Mouse (Mus musculus): ENCODE measurements at regions not wholly inside any gene's neighbourhood (a gene's known extent, or its start where the extent isn't known, plus 50 kb on each side); places are given as distances from the start of the nearest gene placed in this dataset.

- no peak overlapping the region for H3K27ac ChIP-seq (ENCODE audit: insufficient read depth, low read length)
- no peak overlapping the region for H3K4me3 ChIP-seq (ENCODE audit: insufficient read depth, low read length)
- no peak for TF ChIP-seq POLR2A (IDR thresholded peaks at IDR 0.05; ENCODE audit: extremely low read depth, insufficient read depth, low read length)
- TF ChIP-seq CTCF (IDR thresholded peaks at IDR 0.05; ENCODE audit: extremely low read depth, insufficient read depth, low read length): no peak
- H3K4me1 ChIP-seq (ENCODE audit: control insufficient read depth, insufficient read depth, low read length): no peaks in the 10 kb centered on the region
Observed at GRCm38 (mm10) chr8:18246299-18246698, 731.8 kb downstream of the Defb40 start.

- no peak overlapping the region for H3K27ac ChIP-seq (ENCODE audit: insufficient read depth, low read length)
- no peak overlapping the region for H3K4me3 ChIP-seq (ENCODE audit: insufficient read depth, low read length)
- TF ChIP-seq CTCF (IDR thresholded peaks at IDR 0.05; ENCODE audit: extremely low read depth, insufficient read depth, low read length): no peak
- no peak for TF ChIP-seq POLR2A (IDR thresholded peaks at IDR 0.05; ENCODE audit: extremely low read depth, insufficient read depth, low read length)
- no peaks in the 10 kb centered on the region for H3K4me1 ChIP-seq (ENCODE audit: control insufficient read depth, insufficient read depth, low read length)
Observed at GRCm38 (mm10) chr8:18217599-18217998, 760.5 kb downstream of the Defb40 start.

- H3K4me1 ChIP-seq (ENCODE audit: control insufficient read depth, insufficient read depth, low read length): no peaks in the 10 kb centered on the region
- no peak overlapping the region for H3K4me3 ChIP-seq (ENCODE audit: insufficient read depth, low read length)
- no peak overlapping the region for H3K27ac ChIP-seq (ENCODE audit: insufficient read depth, low read length)
- TF ChIP-seq CTCF (IDR thresholded peaks at IDR 0.05; ENCODE audit: extremely low read depth, insufficient read depth, low read length) (no peak), POLR2A (IDR thresholded peaks at IDR 0.05; ENCODE audit: extremely low read depth, insufficient read depth, low read length) (no peak)
Observed at GRCm38 (mm10) chr8:18217192-18217591, 760.9 kb downstream of the Defb40 start.

DNA sequence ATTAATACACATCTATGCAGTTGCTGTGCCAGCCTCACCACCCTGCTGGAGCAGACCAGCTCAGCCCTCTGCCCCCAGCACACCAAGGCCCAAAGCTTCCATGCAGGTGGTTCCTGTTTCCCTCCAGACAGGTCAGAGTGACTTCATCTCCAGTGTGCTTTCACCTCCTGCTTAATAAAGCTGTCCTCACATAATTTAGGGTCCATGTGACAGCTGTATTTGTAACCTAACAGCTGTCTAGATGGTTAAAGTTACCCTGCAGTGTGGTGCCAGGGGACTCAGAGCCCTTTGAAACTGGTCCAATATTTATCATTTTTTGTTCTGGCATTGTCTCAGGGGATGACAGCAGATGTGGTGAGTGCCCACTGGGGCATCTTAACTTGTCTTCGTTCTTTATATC lies 761.5 kb downstream of the Defb40 start:
- TF ChIP-seq CTCF (IDR thresholded peaks at IDR 0.05; ENCODE audit: extremely low read depth, insufficient read depth, low read length) (no peak), POLR2A (IDR thresholded peaks at IDR 0.05; ENCODE audit: extremely low read depth, insufficient read depth, low read length) (no peak)
- Histone ChIP-seq H3K27ac (ENCODE audit: insufficient read depth, low read length) (no peak overlapping the region), H3K4me1 (ENCODE audit: control insufficient read depth, insufficient read depth, low read length) (no peaks in the 10 kb centered on the region), H3K4me3 (ENCODE audit: insufficient read depth, low read length) (no peak overlapping the region)

DNA sequence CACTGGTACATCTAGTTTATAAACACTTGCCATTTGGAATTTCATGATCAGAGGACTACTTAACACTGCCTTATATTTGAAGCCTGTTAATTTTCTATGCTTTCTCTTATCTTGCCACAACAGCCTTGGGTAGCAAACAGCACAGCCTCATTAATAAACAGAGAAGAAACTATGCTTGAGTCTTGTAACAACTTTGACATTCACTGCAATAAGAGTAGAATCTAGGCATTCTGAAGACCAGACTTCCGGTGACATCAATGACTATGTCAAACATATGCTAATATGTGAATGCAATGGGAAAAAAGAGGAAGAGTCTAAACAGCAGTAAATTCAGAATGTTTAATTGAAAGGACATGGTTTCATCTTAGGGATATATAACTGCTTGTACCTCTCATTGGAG lies 768.0 kb downstream of the Defb40 start:
- H3K4me1 ChIP-seq (ENCODE audit: control insufficient read depth, insufficient read depth, low read length): no peaks in the 10 kb centered on the region
- TF ChIP-seq POLR2A (IDR thresholded peaks at IDR 0.05; ENCODE audit: extremely low read depth, insufficient read depth, low read length) (no peak), CTCF (IDR thresholded peaks at IDR 0.05; ENCODE audit: extremely low read depth, insufficient read depth, low read length) (no peak)
- no peak overlapping the region for H3K4me3 ChIP-seq (ENCODE audit: insufficient read depth, low read length)
- no peak overlapping the region for H3K27ac ChIP-seq (ENCODE audit: insufficient read depth, low read length)

GRCm38 (mm10) chr8:18208658-18209057 lies 769.4 kb downstream of the Defb40 start:
- TF ChIP-seq CTCF (IDR thresholded peaks at IDR 0.05; ENCODE audit: extremely low read depth, insufficient read depth, low read length): no peak
- no peak for TF ChIP-seq POLR2A (IDR thresholded peaks at IDR 0.05; ENCODE audit: extremely low read depth, insufficient read depth, low read length)
- no peaks in the 10 kb centered on the region for H3K4me1 ChIP-seq (ENCODE audit: control insufficient read depth, insufficient read depth, low read length)
- no peak overlapping the region for H3K4me3 ChIP-seq (ENCODE audit: insufficient read depth, low read length)
- no peak overlapping the region for H3K27ac ChIP-seq (ENCODE audit: insufficient read depth, low read length)

DNA sequence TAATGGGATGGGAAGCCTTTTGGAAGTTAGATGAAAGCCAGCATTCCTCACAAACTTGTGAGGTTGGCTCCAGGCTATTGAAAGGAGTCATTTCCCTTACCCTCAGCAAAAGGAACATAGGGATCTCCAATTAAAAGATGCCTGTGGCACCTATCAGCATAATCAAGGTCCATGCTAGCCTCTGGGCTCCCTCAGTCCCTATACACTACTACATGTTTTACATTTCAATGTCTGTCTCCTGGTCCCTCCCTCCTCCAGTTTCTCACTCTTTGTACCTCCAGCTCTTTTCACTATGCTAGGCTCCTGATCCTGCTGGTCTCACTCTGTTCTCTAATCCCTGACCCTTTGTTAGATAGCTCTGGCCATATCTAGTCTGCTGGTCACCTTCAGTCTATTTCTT lies 790.6 kb downstream of the Defb40 start:
- H3K27ac ChIP-seq (ENCODE audit: insufficient read depth, low read length): no peak overlapping the region
- TF ChIP-seq POLR2A (IDR thresholded peaks at IDR 0.05; ENCODE audit: extremely low read depth, insufficient read depth, low read length) (no peak), CTCF (IDR thresholded peaks at IDR 0.05; ENCODE audit: extremely low read depth, insufficient read depth, low read length) (no peak)
- no peak overlapping the region for H3K4me3 ChIP-seq (ENCODE audit: insufficient read depth, low read length)
- no peaks in the 10 kb centered on the region for H3K4me1 ChIP-seq (ENCODE audit: control insufficient read depth, insufficient read depth, low read length)

DNA sequence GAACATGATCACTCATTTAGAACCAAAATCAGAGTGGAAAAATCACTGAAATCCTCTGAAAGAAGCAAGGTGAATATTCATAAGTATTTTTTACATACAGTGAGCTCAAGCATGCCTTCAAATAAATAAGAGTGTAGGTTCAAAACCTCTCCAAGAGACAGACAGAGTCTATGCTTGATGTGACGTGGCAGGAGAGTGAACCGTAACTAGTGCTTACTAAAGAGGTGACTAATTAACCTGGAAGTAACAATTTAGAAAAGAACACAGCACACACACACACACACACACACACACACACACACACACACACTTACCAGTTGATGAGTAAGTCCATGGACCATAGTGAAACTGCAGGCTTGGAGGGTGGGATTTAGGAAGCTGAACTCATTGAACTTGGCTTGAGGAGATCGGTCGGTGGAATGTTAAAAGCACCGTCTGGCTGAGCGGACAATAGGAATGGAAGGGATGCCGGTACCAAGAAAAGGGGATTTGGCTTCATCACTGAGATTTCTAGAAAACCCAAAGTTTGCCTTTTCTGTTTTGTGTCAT lies 802.4 kb downstream of the Defb40 start:
- H3K4me1 ChIP-seq (ENCODE audit: control insufficient read depth, insufficient read depth, low read length): no peaks in the 10 kb centered on the region
- TF ChIP-seq POLR2A (IDR thresholded peaks at IDR 0.05; ENCODE audit: extremely low read depth, insufficient read depth, low read length): no peak
- no peak for TF ChIP-seq CTCF (IDR thresholded peaks at IDR 0.05; ENCODE audit: extremely low read depth, insufficient read depth, low read length)
- H3K4me3 ChIP-seq (ENCODE audit: insufficient read depth, low read length): no peak overlapping the region
- no peak overlapping the region for H3K27ac ChIP-seq (ENCODE audit: insufficient read depth, low read length)

DNA sequence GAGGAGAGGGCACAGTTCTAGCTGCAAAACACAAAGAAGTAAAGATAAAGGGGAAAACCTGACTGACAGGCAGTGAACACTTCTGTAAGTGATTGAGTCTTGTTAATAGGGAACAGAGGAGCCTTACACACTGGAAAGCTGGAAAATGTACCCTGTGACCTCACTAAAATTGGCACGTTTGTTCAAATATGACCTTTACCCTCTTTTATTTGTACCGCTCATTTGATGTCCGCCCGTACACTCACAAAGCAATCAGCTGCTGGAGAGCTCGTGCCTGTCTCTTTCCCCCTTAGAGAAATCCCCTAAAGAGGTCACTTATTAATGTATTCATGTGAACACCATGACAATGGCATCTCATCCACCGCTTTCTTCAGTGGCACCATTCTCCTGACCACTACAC lies 819.4 kb downstream of the Defb40 start:
- Histone ChIP-seq H3K27ac (ENCODE audit: insufficient read depth, low read length) (no peak overlapping the region), H3K4me3 (ENCODE audit: insufficient read depth, low read length) (no peak overlapping the region), H3K4me1 (ENCODE audit: control insufficient read depth, insufficient read depth, low read length) (no peaks in the 10 kb centered on the region)
- TF ChIP-seq CTCF (IDR thresholded peaks at IDR 0.05; ENCODE audit: extremely low read depth, insufficient read depth, low read length): no peak
- no peak for TF ChIP-seq POLR2A (IDR thresholded peaks at IDR 0.05; ENCODE audit: extremely low read depth, insufficient read depth, low read length)

DNA sequence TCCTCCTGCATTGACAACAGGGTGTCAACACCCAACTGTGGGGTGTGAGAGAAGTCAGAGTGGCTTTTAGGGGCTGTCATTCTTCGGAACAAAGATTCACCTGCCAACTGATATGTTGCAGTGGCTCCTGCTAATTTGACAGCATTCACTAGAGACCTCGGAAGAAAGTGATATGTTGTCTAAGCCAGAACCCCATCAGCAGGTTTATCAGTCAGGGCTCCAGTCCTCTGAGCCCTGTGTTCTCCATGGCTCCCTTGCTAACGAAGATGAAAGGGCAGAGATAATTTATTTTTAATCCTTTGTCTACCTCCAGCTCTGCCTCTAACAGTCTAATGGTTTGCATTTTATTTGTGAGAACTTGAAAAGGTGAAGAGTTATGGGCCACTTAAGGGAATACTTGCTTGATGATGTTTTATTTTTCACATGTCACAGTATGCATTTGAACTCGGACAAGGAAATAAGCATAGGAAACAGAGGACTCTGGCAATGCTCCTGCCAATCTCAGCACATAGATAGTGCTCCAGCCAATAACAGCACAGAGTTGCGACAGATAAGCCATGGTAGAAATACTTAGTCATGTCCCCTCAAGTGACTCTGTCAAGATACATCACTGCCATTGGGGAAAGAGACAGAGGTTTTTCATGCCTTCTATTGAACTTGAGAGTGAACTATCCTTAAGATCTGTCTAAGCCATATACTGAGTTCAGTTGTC lies 862.6 kb downstream of the Defb40 start:
- no peak overlapping the region for H3K4me3 ChIP-seq (ENCODE audit: insufficient read depth, low read length)
- no peaks in the 10 kb centered on the region for H3K4me1 ChIP-seq (ENCODE audit: control insufficient read depth, insufficient read depth, low read length)
- TF ChIP-seq CTCF (IDR thresholded peaks at IDR 0.05; ENCODE audit: extremely low read depth, insufficient read depth, low read length): no peak
- no peak for TF ChIP-seq POLR2A (IDR thresholded peaks at IDR 0.05; ENCODE audit: extremely low read depth, insufficient read depth, low read length)
- no peak overlapping the region for H3K27ac ChIP-seq (ENCODE audit: insufficient read depth, low read length)

All from cortical plate, adult 2 months (tissue).